Mouse (Mus musculus) liver, embryonic 16.5 days (tissue): ENCODE measurements at regions not wholly inside any gene's neighbourhood (a gene's known extent, or its start where the extent isn't known, plus 50 kb on each side); places are given as distances from the start of the nearest gene placed in this dataset.

Experiments
- ATAC-seq: fragments of 200-750 bp; cut with Nextera tagmentation; 2 replicates; pipeline ENCODE4 v1.8.0; 2017; ENCODE audit warnings: low read depth, mild to moderate bottlenecking, moderate number of reproducible peaks, moderate library complexity
- H3K27ac ChIP-seq: fragments of 300-500 bp; sonication (generic); 2 replicates; pipeline ENCODE4 v1.5.1; 2014; ENCODE audit warnings: mild to moderate bottlenecking, low read length
- H3K27me3 ChIP-seq: fragments of 300-500 bp; sonication (generic); 2 replicates; pipeline ENCODE4 v1.6.1; 2014; ENCODE audit warnings: low read depth, low read length, mixed read lengths; ENCODE audit not compliant: control insufficient read depth, insufficient read depth
- H3K36me3 ChIP-seq: fragments of 300-500 bp; sonication (generic); 2 replicates; pipeline ENCODE4 v1.6.1; 2014; ENCODE audit warnings: mild to moderate bottlenecking; ENCODE audit not compliant: control insufficient read depth, insufficient read depth
- H3K4me1 ChIP-seq: fragments of 300-500 bp; sonication (generic); 2 replicates; pipeline ENCODE4 v1.6.1; 2014; ENCODE audit warnings: low read depth, low read length, mixed read lengths; ENCODE audit not compliant: control insufficient read depth
- H3K4me2 ChIP-seq: fragments of 300-500 bp; sonication (generic); 2 replicates; pipeline ENCODE4 v1.6.1; 2014; ENCODE audit warnings: low read depth, low read length, mixed read lengths
- H3K4me3 ChIP-seq: fragments of 300-500 bp; sonication (generic); 2 replicates; pipeline ENCODE4 v1.5.1; 2014; ENCODE audit warnings: low read depth, mild to moderate bottlenecking, low read length
- H3K9ac ChIP-seq: fragments of 300-500 bp; sonication (generic); 2 replicates; pipeline ENCODE4 v1.6.1; 2014; ENCODE audit warnings: low read depth, low read length
- H3K9me3 ChIP-seq: fragments of 300-500 bp; sonication (generic); replicated peaks from 2 replicates; pipeline ENCODE4 v1.6.1; 2016; ENCODE audit warnings: low read length; ENCODE audit not compliant: control insufficient read depth
- WGBS: fragments of 180-500 bp; shearing (Covaris S2); extraction: QIAGEN DNeasy Blood & Tissue Kit; methylation state at CpG from one replicate; pipeline ENCODE4 v1.1.7; 2014; ENCODE audit not compliant: insufficient replicate concordance; 5-methylcytosine and 5-hydroxymethylcytosine counted together

DNA sequence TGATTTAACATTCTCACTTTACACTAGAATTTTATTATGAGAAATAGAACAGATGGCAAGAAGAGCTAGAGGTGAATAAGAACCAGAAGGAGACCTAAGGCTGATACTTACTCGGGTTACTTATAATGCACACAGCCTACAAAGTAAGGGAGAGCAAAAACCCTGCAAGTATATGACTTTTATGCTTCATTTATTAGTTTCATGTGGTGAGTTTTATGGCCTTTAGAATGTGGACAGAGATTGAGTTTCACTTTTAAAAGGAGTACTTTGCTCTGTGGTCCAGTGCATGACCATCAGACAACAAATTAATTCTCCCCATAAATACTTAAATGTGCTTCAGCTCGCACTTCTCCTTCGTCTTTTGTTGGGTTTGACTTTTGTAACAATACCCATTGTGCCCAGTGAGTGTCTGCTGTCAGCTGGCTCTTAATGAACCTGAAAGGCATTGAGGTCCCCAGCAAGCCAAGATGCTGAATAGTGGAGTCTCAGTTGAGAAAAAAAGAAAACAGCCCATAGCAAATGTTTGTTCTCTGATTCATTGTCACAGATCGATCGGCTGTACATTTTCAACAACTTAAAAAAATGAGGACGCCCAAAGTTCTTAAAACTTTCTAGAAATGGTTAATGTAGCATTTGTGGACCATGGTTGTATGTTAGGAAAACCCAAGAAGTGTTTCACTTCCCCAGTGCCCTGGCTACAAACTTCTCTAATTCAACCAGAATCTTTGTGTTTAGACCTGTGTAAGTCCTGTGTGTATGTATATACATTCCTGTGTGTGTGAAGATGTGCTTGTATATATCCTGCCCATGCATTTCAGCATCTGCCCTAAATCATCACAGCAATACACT, 194.5 kb downstream of the Gm5426 start:
- Histone ChIP-seq H3K27ac (no peak overlapping the region), H3K4me1 (no peaks in the 10 kb centered on the region), H3K36me3 (no peaks in the 10 kb centered on the region), H3K27me3 (no peaks in the 10 kb centered on the region), H3K9ac (no peak overlapping the region), H3K4me3 (no peak overlapping the region), H3K9me3 (no peaks in the 10 kb centered on the region), H3K4me2 (no peak overlapping the region)
- no peak for ATAC-seq
- WGBS: 66% methylated on average over 6 of the region's 6 CpGs

DNA sequence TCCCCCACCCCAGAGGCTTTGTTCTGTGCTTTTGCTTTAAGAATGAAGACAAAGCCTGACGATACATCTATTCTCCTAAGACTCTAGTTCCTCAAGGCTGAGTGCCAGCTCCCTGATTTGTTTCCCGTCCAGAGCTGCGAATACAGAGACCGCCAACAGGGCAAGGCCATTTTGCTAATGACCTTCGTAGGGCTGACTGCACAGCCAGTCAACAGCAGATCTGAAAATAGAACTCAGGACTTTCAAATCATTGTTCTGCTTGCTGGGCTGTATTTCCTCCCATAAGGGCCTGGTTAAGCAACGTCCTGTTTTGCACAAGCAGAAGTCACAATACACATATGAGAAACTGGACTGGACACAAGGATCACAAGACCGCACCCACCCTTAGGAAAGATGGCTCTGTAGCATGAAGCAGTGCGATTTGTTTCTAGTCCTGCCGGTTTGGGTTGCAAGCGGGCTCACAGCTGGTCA, 196.4 kb downstream of the Gm5426 start:
- 56% methylated on average over 10 of the region's 10 CpGs for WGBS
- H3K27me3 ChIP-seq: no peaks in the 10 kb centered on the region
- ATAC-seq: peak; percentile 66
- no peaks in the 10 kb centered on the region for H3K36me3 ChIP-seq
- H3K4me1 ChIP-seq: no peaks in the 10 kb centered on the region
- H3K27ac ChIP-seq: peak overlapping the region; percentile 61
- H3K4me2 ChIP-seq: no peak overlapping the region
- H3K9ac ChIP-seq: no peak overlapping the region
- no peaks in the 10 kb centered on the region for H3K9me3 ChIP-seq
- H3K4me3 ChIP-seq: no peak overlapping the region

DNA sequence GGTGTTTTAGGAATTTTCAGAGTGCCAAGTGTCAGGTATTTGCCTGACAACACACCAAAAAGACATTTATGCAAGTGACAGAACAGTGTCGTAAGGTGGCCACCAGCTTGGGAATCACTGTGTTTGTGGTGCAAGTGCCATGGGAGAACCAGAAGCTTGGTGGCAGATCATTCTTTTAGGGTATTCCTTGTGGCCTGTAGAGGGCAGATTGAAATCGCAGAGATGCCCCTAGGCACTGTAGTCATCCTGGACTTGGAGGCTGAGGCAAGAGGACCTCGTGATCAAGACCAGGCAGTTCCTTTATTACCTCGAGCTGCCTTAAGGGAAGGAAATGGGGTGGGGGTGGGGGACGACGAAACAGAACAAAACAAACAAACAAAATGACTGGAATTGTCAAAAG, 196.8 kb downstream of the Gm5426 start:
- H3K36me3 ChIP-seq: no peaks in the 10 kb centered on the region
- no peaks in the 10 kb centered on the region for H3K9me3 ChIP-seq
- 24% methylated on average over 6 of the region's 6 CpGs for WGBS
- peak; percentile 67 for ATAC-seq
- H3K4me2 ChIP-seq: no peak overlapping the region
- no peak overlapping the region for H3K9ac ChIP-seq
- H3K27me3 ChIP-seq: no peaks in the 10 kb centered on the region
- H3K4me3 ChIP-seq: no peak overlapping the region
- H3K27ac ChIP-seq: peak overlapping the region; percentile 34; the same call in 1 of the 2 replicates
- H3K4me1 ChIP-seq: no peaks in the 10 kb centered on the region

DNA sequence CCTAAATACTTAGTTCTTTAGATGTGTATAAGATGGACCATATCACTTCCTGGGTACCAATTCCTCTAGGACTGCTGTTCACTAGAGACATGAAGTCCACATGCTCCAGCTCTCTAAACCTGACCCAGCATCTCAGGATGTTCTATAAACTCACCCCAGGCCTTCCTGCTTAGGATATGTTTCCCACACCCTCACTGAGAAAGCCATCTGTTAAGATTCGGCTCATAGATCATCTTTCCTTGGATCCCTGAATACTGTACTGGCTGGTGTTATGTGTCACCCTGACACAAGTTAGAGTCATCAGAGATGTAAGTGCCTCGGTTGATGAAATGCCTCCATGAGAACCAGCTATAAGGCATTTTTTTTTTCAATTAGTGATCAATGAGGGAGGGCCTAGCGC, 199.9 kb downstream of the Gm5426 start:
- H3K4me3 ChIP-seq: no peak overlapping the region
- H3K9ac ChIP-seq: no peak overlapping the region
- no peak for ATAC-seq
- H3K27ac ChIP-seq: no peak overlapping the region
- H3K4me2 ChIP-seq: no peak overlapping the region
- H3K9me3 ChIP-seq: no peaks in the 10 kb centered on the region
- no peaks in the 10 kb centered on the region for H3K4me1 ChIP-seq
- no peaks in the 10 kb centered on the region for H3K36me3 ChIP-seq
- H3K27me3 ChIP-seq: no peaks in the 10 kb centered on the region
- WGBS: 68% methylated on average over 3 of the region's 3 CpGs

DNA sequence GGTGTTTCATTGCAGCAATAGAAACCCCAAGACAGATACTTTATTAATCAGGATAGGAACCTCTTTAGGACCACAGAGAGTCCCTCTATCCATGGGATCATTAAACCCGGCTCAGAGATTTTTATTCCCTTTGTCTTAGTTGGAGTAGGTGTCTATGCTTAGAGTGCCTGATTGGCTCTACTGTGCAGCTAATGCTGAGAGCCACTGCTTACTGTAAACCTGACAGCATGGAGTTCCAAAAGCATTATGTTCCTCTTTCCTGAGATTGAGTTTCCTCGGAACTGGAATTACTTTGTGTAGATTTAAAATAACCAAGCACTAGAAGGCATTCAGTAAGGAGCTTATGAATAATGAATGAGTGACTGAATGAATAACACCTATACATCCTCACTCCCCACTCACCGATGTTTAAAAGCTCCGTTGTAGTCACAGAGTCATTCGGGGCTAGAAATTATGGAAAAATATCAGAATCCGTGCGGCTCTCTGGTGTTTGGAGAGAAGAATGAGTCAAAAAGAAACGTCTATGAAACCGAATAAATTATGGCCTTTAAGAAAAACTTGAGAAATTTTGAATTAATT, 200.8 kb downstream of the Gm5426 start:
- Histone ChIP-seq H3K4me1 (no peaks in the 10 kb centered on the region), H3K4me2 (no peak overlapping the region), H3K9me3 (no peaks in the 10 kb centered on the region), H3K9ac (no peak overlapping the region), H3K4me3 (no peak overlapping the region), H3K27me3 (no peaks in the 10 kb centered on the region), H3K27ac (no peak overlapping the region), H3K36me3 (no peaks in the 10 kb centered on the region)
- WGBS: 69% methylated on average over 9 of the region's 9 CpGs
- no peak for ATAC-seq

DNA sequence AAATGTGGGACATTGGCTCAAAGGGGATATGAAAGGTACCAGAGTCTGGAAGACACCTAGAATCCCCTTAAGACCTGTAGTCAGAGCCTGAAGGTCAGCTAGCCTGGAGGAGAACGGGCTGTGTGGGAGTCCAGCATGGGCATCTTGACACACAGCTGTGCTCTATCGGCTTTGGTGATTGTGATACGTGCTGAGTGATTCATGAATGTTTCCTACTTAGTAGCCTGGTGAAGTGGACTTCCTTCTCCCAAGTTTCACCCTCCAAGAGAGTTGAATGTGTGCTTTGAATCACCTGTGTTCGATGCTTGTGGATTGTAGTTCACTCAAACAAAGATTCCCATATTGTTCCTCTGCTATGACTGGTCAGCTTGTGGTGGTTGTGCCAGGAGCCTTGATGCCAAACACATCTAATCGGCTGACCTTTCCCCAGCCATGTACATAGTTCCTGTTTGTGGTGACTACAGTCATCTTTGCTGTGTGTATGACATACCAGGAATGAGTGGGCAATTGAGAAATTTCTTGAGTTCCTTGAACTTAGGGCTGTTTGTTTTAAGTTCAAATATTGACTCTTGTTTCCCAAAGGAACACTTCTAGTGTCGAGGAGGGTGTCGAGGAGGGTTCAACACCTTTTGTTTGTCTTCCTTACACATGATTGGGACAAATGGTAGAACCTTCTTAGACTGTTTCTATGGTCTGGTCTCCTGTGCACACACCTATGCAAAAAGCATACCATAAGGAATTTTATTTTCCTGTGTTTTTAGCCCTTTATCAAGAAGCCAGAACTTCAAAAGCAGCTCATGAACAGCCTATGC, 201.6 kb downstream of the Gm5426 start:
- H3K9ac ChIP-seq: no peak overlapping the region
- H3K9me3 ChIP-seq: no peaks in the 10 kb centered on the region
- no peaks in the 10 kb centered on the region for H3K4me1 ChIP-seq
- H3K36me3 ChIP-seq: no peaks in the 10 kb centered on the region
- no peaks in the 10 kb centered on the region for H3K27me3 ChIP-seq
- WGBS: 43% methylated on average over 7 of the region's 7 CpGs
- ATAC-seq: no peak
- no peak overlapping the region for H3K27ac ChIP-seq
- no peak overlapping the region for H3K4me2 ChIP-seq
- H3K4me3 ChIP-seq: no peak overlapping the region

DNA sequence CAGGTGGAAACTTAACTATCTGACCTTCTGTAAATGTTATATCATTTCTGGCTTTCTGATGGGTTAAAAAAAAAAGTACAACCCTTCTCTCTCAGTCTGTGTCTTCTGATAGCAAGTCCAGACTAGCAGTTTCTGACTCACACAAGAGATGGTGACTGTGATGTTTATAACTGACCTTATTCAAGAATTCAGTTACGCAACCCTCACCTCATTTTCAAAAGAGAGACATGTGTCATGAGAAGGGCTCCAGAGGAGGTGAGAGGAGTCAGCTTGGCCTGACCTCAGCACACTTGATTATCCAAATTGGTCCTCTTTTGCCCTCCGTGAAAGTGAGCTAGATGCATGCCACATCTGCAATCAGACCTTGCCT, 202.2 kb downstream of the Gm5426 start:
- 60% methylated on average over 2 of the region's 2 CpGs for WGBS
- Histone ChIP-seq H3K27ac (no peak overlapping the region), H3K9ac (no peak overlapping the region), H3K4me3 (no peak overlapping the region), H3K27me3 (no peaks in the 10 kb centered on the region), H3K4me1 (no peaks in the 10 kb centered on the region), H3K4me2 (no peak overlapping the region), H3K36me3 (no peaks in the 10 kb centered on the region), H3K9me3 (no peaks in the 10 kb centered on the region)
- no peak for ATAC-seq

DNA sequence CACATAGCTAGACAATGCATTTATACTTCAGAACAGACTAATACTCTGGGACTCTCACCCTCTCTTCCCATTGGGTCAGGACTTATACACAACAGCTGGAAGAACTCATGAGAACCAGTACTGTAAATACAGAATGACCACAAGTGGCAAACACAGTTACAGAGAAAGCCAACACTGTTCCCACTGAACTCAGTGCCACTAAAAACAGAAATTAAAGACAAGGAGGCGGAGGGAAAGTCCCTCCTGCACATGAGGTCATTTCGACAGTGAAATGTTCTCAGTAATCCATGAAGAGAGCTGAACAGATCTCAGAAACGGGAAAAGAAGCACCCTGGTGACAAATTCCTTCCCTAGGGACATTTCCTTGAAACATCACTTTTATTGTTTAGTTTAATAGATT, 206.1 kb downstream of the Gm5426 start:
- Histone ChIP-seq H3K4me2 (no peak overlapping the region), H3K4me3 (no peak overlapping the region), H3K36me3 (no peaks in the 10 kb centered on the region), H3K9ac (no peak overlapping the region), H3K4me1 (no peaks in the 10 kb centered on the region), H3K27me3 (no peaks in the 10 kb centered on the region), H3K27ac (no peak overlapping the region), H3K9me3 (no peaks in the 10 kb centered on the region)
- WGBS: 59% methylated on average over 3 of the region's 3 CpGs
- ATAC-seq: no peak

DNA sequence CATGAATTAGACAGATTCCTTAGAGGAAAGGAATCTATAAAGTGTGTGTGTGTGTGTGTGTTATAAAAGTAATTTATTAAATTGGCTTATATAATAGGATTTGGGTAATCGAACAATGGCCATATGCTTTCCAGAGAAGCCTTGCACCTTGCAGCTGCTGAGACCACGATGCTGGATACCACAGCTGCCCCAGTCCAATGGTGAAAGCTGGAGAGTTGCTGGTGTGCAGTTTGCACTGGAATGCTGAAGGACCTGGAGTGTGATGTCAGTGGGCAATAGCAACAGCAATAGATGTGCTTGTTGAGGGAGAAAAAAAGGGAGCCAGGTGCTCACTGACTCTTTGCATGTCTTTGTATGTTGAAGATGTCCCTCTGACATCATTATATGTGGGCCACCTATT, 207.3 kb downstream of the Gm5426 start:
- Histone ChIP-seq H3K36me3 (no peaks in the 10 kb centered on the region), H3K4me2 (no peak overlapping the region), H3K9me3 (no peaks in the 10 kb centered on the region), H3K27me3 (no peaks in the 10 kb centered on the region), H3K4me3 (no peak overlapping the region), H3K27ac (no peak overlapping the region), H3K9ac (no peak overlapping the region), H3K4me1 (no peaks in the 10 kb centered on the region)
- 73% methylated on average over 2 of the region's 2 CpGs for WGBS
- ATAC-seq: no peak
